Mouse (Mus musculus): ENCODE measurements around the gene Pigu.

GRCm38 (mm10) chr2:155329707-155330106, 27.5 kb downstream of the Pigu start:
- TF ChIP-seq CTCF (IDR thresholded peaks at IDR 0.05; ENCODE audit: low read depth, low read length) (no peak), POLR2A (IDR thresholded peaks at IDR 0.05; ENCODE audit: insufficient read depth, low read length) (no peak), EP300 (IDR thresholded peaks at IDR 0.05; ENCODE audit: insufficient read depth, low read depth, low read length) (no peak)
